Mouse (Mus musculus) adrenal gland, adult 18-20 months (tissue): ENCODE measurements around the gene Zfhx3. TPM values are rescaled to one million over a fixed set of nuclear protein-coding genes. Genes with fewer than 3 reads are reported as not detected.

Experiments
- DNase-seq, 2 experiments: peaks; one replicate each; pipeline ENCODE4 v3.0.0; 2021 to 2022; ENCODE audit warnings: low spot score in 2 of 2
- total RNA-seq, 2 experiments: library from RNA; stranded (reverse); gene quantifications; 1 replicate in 1 of 2; 2 replicates in 1 of 2; pipeline ENCODE4 v1.2.3; 2021

Gene Zfhx3
- total RNA-seq, 2 experiments from 2014 or later: 36.9 to 38.6 TPM

- no peak for DNase-seq
Measured at GRCm38 (mm10) chr8:108880101-108880500, 937.7 kb downstream of the Zfhx3 start.

- no peak for DNase-seq
Measured at GRCm38 (mm10) chr8:108881336-108881735, 938.9 kb downstream of the Zfhx3 start.

- no peak for DNase-seq
Measured at GRCm38 (mm10) chr8:108882073-108882472, 939.6 kb downstream of the Zfhx3 start.

- DNase-seq: peak in 1 of 2 experiments; percentile 30
Measured at GRCm38 (mm10) chr8:108883381-108883780, 940.9 kb downstream of the Zfhx3 start.

GRCm38 (mm10) chr8:108884947-108885346 is 942.5 kb downstream of the Zfhx3 start:
- no peak for DNase-seq

- DNase-seq: no peak
Measured at GRCm38 (mm10) chr8:108885450-108885849, 943.0 kb downstream of the Zfhx3 start.

GRCm38 (mm10) chr8:108885861-108886260 is 943.4 kb downstream of the Zfhx3 start:
- DNase-seq: no peak

- peak; percentile 81 to 83 for DNase-seq
Measured at GRCm38 (mm10) chr8:108886599-108887255, 944.3 kb downstream of the Zfhx3 start.

- no peak for DNase-seq
Measured at GRCm38 (mm10) chr8:108887256-108887615, 944.8 kb downstream of the Zfhx3 start.

GRCm38 (mm10) chr8:108887890-108888289 is 945.4 kb downstream of the Zfhx3 start:
- no peak for DNase-seq

GRCm38 (mm10) chr8:108888924-108889323 is 946.5 kb downstream of the Zfhx3 start:
- no peak for DNase-seq

- DNase-seq: peak in 1 of 2 experiments; percentile 16
Measured at GRCm38 (mm10) chr8:108889406-108889805, 947.0 kb downstream of the Zfhx3 start.

GRCm38 (mm10) chr8:108894287-108894686 is 951.8 kb downstream of the Zfhx3 start:
- no peak for DNase-seq

- peak; percentile 91 to 94 for DNase-seq
Measured at GRCm38 (mm10) chr8:108896468-108897346, 954.3 kb downstream of the Zfhx3 start.

GRCm38 (mm10) chr8:108897347-108898100 is 955.1 kb downstream of the Zfhx3 start:
- DNase-seq: no peak

GRCm38 (mm10) chr8:108899251-108899771 is 956.9 kb downstream of the Zfhx3 start:
- no peak for DNase-seq

GRCm38 (mm10) chr8:108900541-108900940 is 958.1 kb downstream of the Zfhx3 start:
- no peak for DNase-seq

GRCm38 (mm10) chr8:108901208-108901607 is 958.8 kb downstream of the Zfhx3 start:
- no peak for DNase-seq

GRCm38 (mm10) chr8:108903550-108903949 is 961.1 kb downstream of the Zfhx3 start:
- DNase-seq: no peak

GRCm38 (mm10) chr8:108904288-108904971 is 962.0 kb downstream of the Zfhx3 start:
- DNase-seq: no peak

- no peak for DNase-seq
Measured at GRCm38 (mm10) chr8:108908066-108908465, 965.6 kb downstream of the Zfhx3 start.
